Mouse (Mus musculus): ENCODE measurements around the gene Pdcd11.

DNA sequence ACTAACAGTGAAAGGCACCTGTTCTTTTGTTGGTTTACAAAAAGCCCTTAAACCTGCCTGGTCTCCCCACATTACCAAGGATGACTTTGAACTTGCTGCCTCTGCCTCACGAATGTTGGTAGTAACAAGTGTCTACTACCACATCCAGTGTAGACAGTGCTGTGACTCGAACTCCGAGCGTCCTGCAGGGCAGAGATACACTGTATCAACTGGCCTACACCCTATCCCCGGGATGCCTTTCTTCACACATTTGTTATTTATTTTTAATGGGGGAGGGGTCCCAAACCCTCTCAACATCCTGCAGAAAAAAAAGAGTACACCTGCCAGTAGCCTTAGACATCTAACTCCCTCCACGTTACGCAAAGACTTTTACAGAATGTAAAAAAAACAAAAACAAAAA lies 40.7 kb upstream of the Pdcd11 start:
- TF ChIP-seq GATA1 (IDR thresholded peaks at IDR 0.05; ENCODE audit: borderline replicate concordance, low read length) (no peak), FLI1 (IDR thresholded peaks at IDR 0.05; ENCODE audit: low read length) (no peak)
